Mouse (Mus musculus) central nervous system, embryonic 14 days (tissue): ENCODE measurements around the gene Rps6ka2. TPM values are rescaled to one million over a fixed set of nuclear protein-coding genes. Genes with fewer than 3 reads are reported as not detected.

ENCODE experiments used
- polyA plus RNA-seq: library from polyadenylated mRNA; depleted of rRNA; stranded (reverse); fragments of >200 nt; gene quantifications from 2 replicates; pipeline ENCODE4 v1.2.3, GENCODE M21; 2012; rRNA removed

The Rps6ka2 gene
- polyA plus RNA-seq, result 24.9 and 27.7 TPM in 2 replicates

GRCm38 (mm10) chr17:7169627-7170303 is at the start of gene Rps6ka2:
Gene Rps6ka2, plus strand, starts transcription at chr17:7170115.

GRCm38 (mm10) chr17:7324346-7324745 is 154.4 kb downstream of the Rps6ka2 start, which contains the start of gene Tcp10a:
Gene Tcp10a, plus strand, starts transcription at chr17:7324646.

GRCm38 (mm10) chr17:7352596-7352995 is 182.7 kb downstream of the Rps6ka2 start, which contains the start of gene Ttll2:
Gene Ttll2, minus strand, starts transcription at chr17:7352696.

Other genes with a start within 250 kb of the Rps6ka2 start
- 27.0 and 27.9 TPM in 2 replicates for gene Rsph3b, start 221.4 kb upstream of the Rps6ka2 start, polyA plus RNA-seq
- gene Tagap1, start 209.0 kb upstream of the Rps6ka2 start, polyA plus RNA-seq, result 46.1 and 47.7 TPM in 2 replicates
- 86.5 and 102 TPM in 2 replicates for gene Rnaset2b, start 199.5 kb upstream of the Rps6ka2 start, polyA plus RNA-seq
- gene Gm49721, start 191.2 kb upstream of the Rps6ka2 start, polyA plus RNA-seq, result 0.66 and 0.79 TPM in 2 replicates
- not detected in 2 replicates for gene Gm1604a, start 144.5 kb upstream of the Rps6ka2 start, polyA plus RNA-seq
- 0.06 and 0.08 TPM in 2 replicates for gene Tcp10a, start 154.5 kb downstream of the Rps6ka2 start, polyA plus RNA-seq
- not detected in 2 replicates for gene Ttll2, start 182.6 kb downstream of the Rps6ka2 start, polyA plus RNA-seq
- gene Gm49630, start 201.9 kb downstream of the Rps6ka2 start, polyA plus RNA-seq, result not detected in 2 replicates
- gene Unc93a2, start 215.3 kb downstream of the Rps6ka2 start, polyA plus RNA-seq, result 0.04 and 0.09 TPM in 2 replicates